Mouse (Mus musculus) limb, embryonic 11.5 days (tissue): ENCODE measurements around the gene Bicd2. TPM values are rescaled to one million over a fixed set of nuclear protein-coding genes. Genes with fewer than 3 reads are reported as not detected.

Source experiments
- ATAC-seq: fragments of 200-750 bp; cut with Nextera tagmentation; 2 replicates; pipeline ENCODE4 v1.8.0; 2017; ENCODE audit warnings: low read depth; ENCODE audit not compliant: insufficient number of reproducible peaks, low FRiP score, low TSS enrichment
- DNase-seq: peaks from one replicate; pipeline ENCODE4 v3.0.0-alpha.2; 2015; ENCODE audit warnings: low spot score
- H3K27ac ChIP-seq: fragments of 300-500 bp; sonication (generic); replicated peaks from 2 replicates; pipeline ENCODE4 v1.5.1; 2014; ENCODE audit warnings: low read depth, mild to moderate bottlenecking, low read length
- H3K27me3 ChIP-seq: fragments of 300-500 bp; sonication (generic); 2 replicates; pipeline ENCODE4 v1.6.1; 2014; ENCODE audit warnings: mild to moderate bottlenecking, low read length, mixed read lengths; ENCODE audit not compliant: control insufficient read depth, insufficient read depth
- H3K36me3 ChIP-seq: fragments of 300-500 bp; sonication (generic); 2 replicates; pipeline ENCODE4 v1.6.1; 2014; ENCODE audit warnings: mild to moderate bottlenecking, low read length, moderate library complexity, mixed read lengths; ENCODE audit not compliant: control insufficient read depth, insufficient read depth
- H3K4me1 ChIP-seq: fragments of 300-500 bp; sonication (generic); 2 replicates; pipeline ENCODE4 v1.6.1; 2014; ENCODE audit warnings: low read length, mixed read lengths; ENCODE audit not compliant: control insufficient read depth, insufficient read depth
- H3K4me2 ChIP-seq: fragments of 300-500 bp; sonication (generic); 2 replicates; pipeline ENCODE4 v1.6.1; 2014; ENCODE audit warnings: low read depth, mild to moderate bottlenecking, moderate library complexity; ENCODE audit not compliant: severe bottlenecking
- H3K4me3 ChIP-seq: fragments of 300-500 bp; sonication (generic); 2 replicates; pipeline ENCODE4 v1.5.1; 2014; ENCODE audit warnings: low read depth, low read length
- H3K9ac ChIP-seq: fragments of 300-500 bp; sonication (generic); 2 replicates; pipeline ENCODE4 v1.6.1; 2014; ENCODE audit warnings: mild to moderate bottlenecking, low read length
- H3K9me3 ChIP-seq: fragments of 300-500 bp; sonication (generic); 2 replicates; pipeline ENCODE4 v1.6.1; 2016; ENCODE audit warnings: low read length; ENCODE audit not compliant: control insufficient read depth
- WGBS: fragments of 180-500 bp; shearing (Covaris S2); extraction: QIAGEN DNeasy Blood & Tissue Kit; methylation state at CpG from one replicate; pipeline ENCODE4 v1.1.7; 2014; 5-methylcytosine and 5-hydroxymethylcytosine counted together
- polyA plus RNA-seq: library from polyadenylated mRNA; unstranded; fragments of >200 nt; fragmentation: Nextera tagmentation; extraction: Ambion mirVana; gene quantifications from 2 replicates; pipeline ENCODE4 v1.2.1, GENCODE M21; 2014

Gene Bicd2
- polyA plus RNA-seq = 25.8 and 29.2 TPM in 2 replicates

- Histone ChIP-seq H3K9me3 (no peaks in the 10 kb centered on the region), H3K9ac (peak within 1 kb of the TSS; percentile 91), H3K27ac (0 out of 2 replicates have a peak within 1 kb of the TSS, but pooled peaks have one; percentile 36), H3K4me1 (peaks cover 13% of the 10 kb centered on the region), H3K4me2 (peak within 1 kb of the TSS; percentile 89), H3K27me3 (no peaks in the 10 kb centered on the region), H3K36me3 (no peaks in the 10 kb centered on the region), H3K4me3 (peak within 1 kb of the TSS; percentile 97)
- ATAC-seq (peak; percentile 99), DNase-seq (peak; percentile 95)
- WGBS = under 1% methylated on average over 74 of the region's 74 CpGs
Observed at GRCm38 (mm10) chr13:49341012-49341830, at the start of gene Bicd2. Gene Bicd2 (plus strand): TSS chr13:49341585.

DNA sequence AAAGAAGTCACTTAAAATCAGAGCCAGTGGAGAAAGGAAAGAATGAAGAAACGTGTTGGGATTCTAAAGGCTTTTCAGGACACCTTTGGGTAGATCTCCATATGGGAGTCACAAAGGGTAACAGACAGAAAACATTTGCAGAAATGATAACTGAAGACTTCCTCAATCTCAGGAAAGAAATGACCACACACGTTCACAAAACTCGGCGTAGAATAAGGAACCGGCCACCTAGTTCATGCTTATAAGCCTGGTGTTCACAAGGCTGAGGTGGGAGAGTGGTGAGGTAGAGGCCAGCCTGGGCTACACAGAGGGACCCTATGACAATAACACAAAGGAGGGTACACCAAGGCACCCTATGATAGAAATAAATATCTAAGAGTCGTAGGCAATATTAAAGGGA lies 49.4 kb upstream of the Bicd2 start:
- Histone ChIP-seq H3K27ac (no peak overlapping the region), H3K36me3 (no peaks in the 10 kb centered on the region), H3K4me2 (no peak overlapping the region), H3K9ac (no peak overlapping the region), H3K27me3 (no peaks in the 10 kb centered on the region), H3K4me1 (no peaks in the 10 kb centered on the region), H3K4me3 (no peak overlapping the region), H3K9me3 (no peaks in the 10 kb centered on the region)
- WGBS = 91% methylated on average over 6 of the region's 6 CpGs
- no peak for DNase-seq
- no peak for ATAC-seq

- H3K4me2 ChIP-seq = no peak overlapping the region
- no peak for DNase-seq
- 83% methylated on average over 9 of the region's 9 CpGs for WGBS
Observed at GRCm38 (mm10) chr13:49294108-49294507, 47.3 kb upstream of the Bicd2 start.

GRCm38 (mm10) chr13:49296270-49296669 lies 45.1 kb upstream of the Bicd2 start:
- Histone ChIP-seq H3K4me2 (no peak overlapping the region), H3K4me3 (no peak overlapping the region), H3K27me3 (no peaks in the 10 kb centered on the region), H3K9me3 (no peaks in the 10 kb centered on the region), H3K9ac (no peak overlapping the region), H3K27ac (no peak overlapping the region), H3K36me3 (no peaks in the 10 kb centered on the region), H3K4me1 (no peaks in the 10 kb centered on the region)
- no peak for ATAC-seq
- 90% methylated on average over 7 of the region's 7 CpGs for WGBS
- no peak for DNase-seq

More at GRCm38 (mm10) chr13:49294108-49294507, 47.3 kb upstream of the Bicd2 start:
- no peaks in the 10 kb centered on the region for H3K9me3 ChIP-seq
- H3K4me1 ChIP-seq = no peaks in the 10 kb centered on the region
- no peak overlapping the region for H3K4me3 ChIP-seq
- no peak overlapping the region for H3K27ac ChIP-seq
- ATAC-seq = no peak
- H3K9ac ChIP-seq = no peak overlapping the region
- H3K27me3 ChIP-seq = no peaks in the 10 kb centered on the region
- H3K36me3 ChIP-seq = no peaks in the 10 kb centered on the region

DNA sequence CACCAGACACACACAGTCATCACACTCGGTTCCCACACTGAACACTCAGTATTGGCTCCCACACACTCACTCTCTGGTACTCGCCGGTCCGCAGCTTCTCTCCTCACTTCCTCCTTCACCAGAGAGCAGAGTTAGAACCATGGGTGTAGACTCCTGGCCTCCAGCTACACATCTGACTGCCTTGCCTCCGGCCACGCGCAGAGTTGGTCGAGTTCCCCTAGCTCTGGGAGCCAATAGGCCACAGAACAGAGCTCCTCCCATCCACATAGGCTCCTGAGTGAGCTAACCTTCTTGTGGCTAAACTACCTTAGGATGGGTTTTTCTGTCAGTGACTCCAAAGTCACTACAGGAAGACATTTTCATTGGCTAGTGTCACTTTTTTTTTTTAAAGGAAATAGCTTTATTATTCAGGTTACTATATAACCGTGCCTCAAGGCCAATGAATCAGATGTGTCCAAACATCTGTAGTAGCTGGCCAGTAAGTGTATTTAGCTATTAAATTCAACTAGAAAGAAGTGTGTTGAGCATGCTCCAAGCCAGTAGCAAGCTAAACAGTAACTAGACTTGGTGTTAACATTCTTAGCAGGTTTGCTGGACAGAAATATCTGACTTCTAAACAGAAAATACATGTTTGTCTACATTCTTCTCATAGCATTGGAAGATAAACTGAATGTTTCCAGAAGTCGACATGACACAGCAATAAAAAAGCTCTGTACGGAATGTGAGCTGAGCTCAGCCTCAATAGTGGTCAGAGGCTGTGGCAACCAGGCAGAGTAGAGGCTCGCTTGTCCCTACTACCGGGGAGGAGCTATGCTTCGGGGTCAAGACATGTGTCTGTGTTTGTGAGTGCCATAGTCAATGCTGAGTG lies 42.6 kb upstream of the Bicd2 start:
- Histone ChIP-seq H3K27ac (no peak overlapping the region), H3K4me3 (no peak overlapping the region), H3K36me3 (no peaks in the 10 kb centered on the region), H3K9ac (no peak overlapping the region), H3K4me2 (no peak overlapping the region), H3K4me1 (no peaks in the 10 kb centered on the region), H3K27me3 (no peaks in the 10 kb centered on the region), H3K9me3 (no peaks in the 10 kb centered on the region)
- no peak for DNase-seq
- no peak for ATAC-seq
- 81% methylated on average over 14 of the region's 14 CpGs for WGBS

GRCm38 (mm10) chr13:49300771-49301170 lies 40.6 kb upstream of the Bicd2 start:
- Histone ChIP-seq H3K9ac (no peak overlapping the region), H3K4me1 (no peaks in the 10 kb centered on the region), H3K27ac (no peak overlapping the region), H3K27me3 (no peaks in the 10 kb centered on the region), H3K4me2 (no peak overlapping the region), H3K4me3 (no peak overlapping the region), H3K9me3 (no peaks in the 10 kb centered on the region), H3K36me3 (no peaks in the 10 kb centered on the region)
- DNase-seq = no peak
- ATAC-seq = no peak
- 96% methylated on average over 1 of the region's 1 CpGs for WGBS

DNA sequence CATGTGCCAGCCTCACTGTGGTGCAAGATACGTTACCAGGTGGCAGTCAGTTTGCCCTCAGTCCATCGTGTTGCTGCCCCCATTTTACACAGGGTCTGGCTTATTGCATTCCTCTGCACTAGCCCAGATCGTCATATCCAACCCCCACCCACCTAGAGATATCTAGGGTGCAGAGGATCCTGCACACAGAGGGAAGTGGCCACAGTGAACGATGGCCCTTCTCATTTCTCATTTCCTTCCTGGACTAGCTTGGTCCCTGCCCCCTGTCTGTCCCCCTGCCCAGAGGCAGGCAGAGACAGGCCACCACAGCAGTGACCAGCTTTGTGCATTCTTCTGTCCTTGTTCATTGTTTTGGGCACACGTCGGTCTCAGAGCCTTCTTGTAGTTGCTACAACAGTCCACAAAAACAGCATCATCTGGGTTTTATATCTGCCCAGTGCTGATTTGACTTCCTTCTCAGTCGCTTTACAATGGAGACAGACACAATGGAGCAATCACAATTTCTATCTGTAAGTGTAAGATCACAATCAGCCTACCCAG lies 34.5 kb upstream of the Bicd2 start:
- Histone ChIP-seq H3K9me3 (no peaks in the 10 kb centered on the region), H3K27me3 (no peaks in the 10 kb centered on the region), H3K36me3 (no peaks in the 10 kb centered on the region), H3K27ac (no peak overlapping the region), H3K4me1 (no peaks in the 10 kb centered on the region), H3K4me2 (no peak overlapping the region), H3K4me3 (no peak overlapping the region), H3K9ac (no peak overlapping the region)
- no peak for ATAC-seq
- DNase-seq = no peak
- WGBS = 81% methylated on average over 7 of the region's 7 CpGs

- Histone ChIP-seq H3K4me2 (no peak overlapping the region), H3K9ac (no peak overlapping the region), H3K4me3 (no peak overlapping the region), H3K27me3 (no peaks in the 10 kb centered on the region), H3K4me1 (no peaks in the 10 kb centered on the region), H3K9me3 (no peaks in the 10 kb centered on the region), H3K36me3 (no peaks in the 10 kb centered on the region), H3K27ac (no peak overlapping the region)
- 32% methylated on average over 10 of the region's 10 CpGs for WGBS
- DNase-seq (no peak), ATAC-seq (no peak)
Observed at GRCm38 (mm10) chr13:49307311-49307969, 33.9 kb upstream of the Bicd2 start.
